Mouse (Mus musculus): ENCODE results near the gene Gxylt2.

- TF ChIP-seq CTCF (IDR thresholded peaks at IDR 0.05; ENCODE audit: low read depth, low read length) (no peak), POLR2AphosphoS5 (IDR thresholded peaks at IDR 0.05; ENCODE audit: insufficient replicate concordance, low read depth, low read length) (no peak), GATA2 (IDR thresholded peaks at IDR 0.05; ENCODE audit: borderline replicate concordance, low read depth, low read length) (no peak), GATA1 (IDR thresholded peaks at IDR 0.05; ENCODE audit: borderline replicate concordance, low read length) (no peak), TAL1 (conservative IDR thresholded peaks at IDR 0.05; ENCODE audit: low read depth, low read length) (no peak)
Observed at GRCm38 (mm10) chr6:100660395-100660794, 44.1 kb upstream of the Gxylt2 start.
